Mouse (Mus musculus) E14TG2a.4 (cell line): ENCODE data around the gene Donson.

ENCODE experiments used
- H3K27me3 ChIP-seq: 2 replicates; pipeline ENCODE4 v1.6.1; 2014; ENCODE audit warnings: low read length, control low read depth; ENCODE audit not compliant: insufficient read depth
- H3K36me3 ChIP-seq: 2 replicates; pipeline ENCODE4 v1.6.1; 2014; ENCODE audit warnings: low read length, control low read depth; ENCODE audit not compliant: insufficient read depth
- H3K4me1 ChIP-seq: replicated peaks from 2 replicates; pipeline ENCODE4 v1.6.1; 2014; ENCODE audit warnings: low read depth, low read length, control low read depth
- H3K4me3 ChIP-seq: replicated peaks from 2 replicates; pipeline ENCODE4 v1.5.1; 2014; ENCODE audit warnings: mild to moderate bottlenecking, low read length
- H3K9me3 ChIP-seq: 2 replicates; pipeline ENCODE4 v1.6.1; 2014; ENCODE audit warnings: low read length, control low read depth
- CTCF ChIP-seq: conservative IDR thresholded peaks from 2 replicates; pipeline ENCODE4 v1.5.1; 2014; ENCODE audit warnings: low read length
- NANOG ChIP-seq: IDR thresholded peaks from 2 replicates; pipeline ENCODE4 v1.6.1; 2014; ENCODE audit warnings: borderline replicate concordance, low read length, mixed read lengths
- POU5F1 ChIP-seq: IDR thresholded peaks from 2 replicates; pipeline ENCODE4 v1.6.1; 2014; ENCODE audit warnings: low read length, borderline replicate concordance

Gene Donson

DNA sequence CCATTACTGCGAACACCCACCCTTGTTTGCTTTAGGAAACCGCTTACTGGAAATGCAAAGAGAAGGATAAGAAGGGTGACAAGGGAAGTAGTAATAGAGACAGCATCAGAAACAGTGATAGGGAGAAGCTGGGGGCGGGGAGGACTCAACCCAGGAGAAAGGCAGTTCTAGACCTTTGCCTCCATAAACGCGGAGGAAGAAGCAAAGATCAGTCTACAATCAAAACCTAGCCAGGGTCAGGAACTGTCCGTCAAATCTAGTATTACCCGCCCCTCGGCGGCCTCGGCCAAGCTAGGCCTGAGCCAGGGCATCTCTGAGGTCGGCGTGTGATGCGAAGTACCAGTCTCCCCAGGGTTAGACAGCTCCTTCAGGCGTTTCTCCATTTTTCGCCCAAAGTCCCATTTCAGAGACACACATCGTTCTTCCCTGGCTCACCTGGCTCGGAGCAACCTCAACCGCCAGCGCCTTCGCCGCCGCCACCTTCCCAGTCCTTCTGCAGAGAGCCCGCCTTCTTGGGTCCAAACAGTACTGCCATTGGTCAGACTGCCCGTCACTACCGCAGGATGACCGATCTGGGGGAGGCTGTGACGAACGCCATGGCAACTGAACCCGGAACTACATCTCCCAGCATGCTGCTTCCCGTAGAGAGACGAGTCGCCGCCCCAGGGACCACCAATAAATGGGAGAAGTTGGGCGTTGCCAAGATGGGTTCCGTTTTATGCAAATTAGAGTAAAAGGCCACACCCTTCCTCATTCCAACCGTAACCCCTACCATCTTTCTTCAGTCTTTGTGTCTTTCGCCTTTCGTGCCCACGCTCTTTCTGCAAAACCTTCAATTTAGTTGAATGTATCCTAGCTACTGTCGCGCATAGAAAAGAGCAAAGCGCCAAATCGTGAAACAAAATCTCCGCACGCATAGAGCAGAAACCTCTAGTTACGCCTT, 39.8 kb upstream of the Donson start, which contains the start of gene Cryzl1:
Cryzl1 (minus strand) TSS at position 853 of the 943 bp plus-strand sequence.
- H3K4me1 ChIP-seq, result peaks cover 55% of the 10 kb centered on the region
- H3K4me3 ChIP-seq, result peak within 1 kb of the TSS; percentile 89
- no peaks in the 10 kb centered on the region for H3K9me3 ChIP-seq
- H3K27me3 ChIP-seq, result peaks cover 13% of the 10 kb centered on the region
- H3K36me3 ChIP-seq, result peaks cover 24% of the 10 kb centered on the region
- TF ChIP-seq POU5F1 (no peak), CTCF (no peak), NANOG (no peak)

DNA sequence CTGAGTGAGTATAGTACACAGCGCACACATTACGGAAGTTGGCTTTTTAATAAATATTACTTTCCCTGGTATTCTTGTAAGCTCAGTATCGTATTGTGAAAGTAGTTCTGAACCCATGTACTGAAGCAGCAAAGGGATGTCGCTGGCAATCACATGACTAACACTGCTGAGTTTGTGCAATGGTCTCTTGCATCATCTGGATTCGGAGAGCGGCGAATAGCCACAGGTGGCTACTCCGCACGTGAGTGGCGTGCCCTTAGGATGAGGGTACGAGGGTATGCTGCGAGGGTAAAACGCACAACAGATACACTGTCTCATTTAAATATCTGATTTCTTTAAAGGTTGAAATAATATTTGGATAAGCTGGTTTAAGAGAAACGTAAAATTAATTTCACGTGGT, 38.9 kb upstream of the Donson start:
- Histone ChIP-seq H3K4me3 (peak overlapping the region; percentile 89), H3K36me3 (peaks cover 24% of the 10 kb centered on the region), H3K27me3 (peaks cover 13% of the 10 kb centered on the region), H3K9me3 (no peaks in the 10 kb centered on the region), H3K4me1 (peaks cover 55% of the 10 kb centered on the region)
- TF ChIP-seq POU5F1 (no peak), CTCF (no peak), NANOG (no peak)

DNA sequence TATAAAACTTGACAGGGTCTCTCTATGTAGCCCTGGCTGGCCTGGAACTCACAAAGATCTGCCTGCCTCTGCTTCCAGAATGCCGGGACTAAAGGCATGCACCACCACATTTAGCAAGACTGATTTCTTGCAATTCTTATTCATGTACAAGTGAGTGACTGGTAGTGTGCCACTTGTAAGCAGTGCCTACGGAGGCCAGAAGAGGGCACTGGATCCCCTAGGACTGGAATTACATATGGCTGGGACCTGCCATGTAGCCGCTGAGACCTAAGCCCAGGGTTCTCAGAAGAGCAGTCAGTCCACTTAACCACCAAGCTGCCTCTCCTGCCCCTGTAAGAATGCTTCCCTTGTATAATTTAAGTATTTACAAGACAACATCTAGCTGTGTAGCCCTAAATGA, 35.7 kb upstream of the Donson start:
- no peak for TF ChIP-seq POU5F1
- peak; percentile 71 for TF ChIP-seq CTCF
- no peak for TF ChIP-seq NANOG
- H3K9me3 ChIP-seq, result no peaks in the 10 kb centered on the region
- no peak overlapping the region for H3K4me3 ChIP-seq
- no peaks in the 10 kb centered on the region for H3K27me3 ChIP-seq
- H3K36me3 ChIP-seq, result peaks cover 27% of the 10 kb centered on the region
- H3K4me1 ChIP-seq, result peaks cover 61% of the 10 kb centered on the region

- Histone ChIP-seq H3K4me3 (no peak overlapping the region), H3K9me3 (peaks cover 6% of the 10 kb centered on the region), H3K4me1 (peaks cover 30% of the 10 kb centered on the region), H3K27me3 (no peaks in the 10 kb centered on the region), H3K36me3 (peaks cover 40% of the 10 kb centered on the region)
- TF ChIP-seq NANOG (no peak), CTCF (no peak), POU5F1 (no peak)
Measured at GRCm38 (mm10) chr16:91717399-91717798, 28.8 kb upstream of the Donson start.

DNA sequence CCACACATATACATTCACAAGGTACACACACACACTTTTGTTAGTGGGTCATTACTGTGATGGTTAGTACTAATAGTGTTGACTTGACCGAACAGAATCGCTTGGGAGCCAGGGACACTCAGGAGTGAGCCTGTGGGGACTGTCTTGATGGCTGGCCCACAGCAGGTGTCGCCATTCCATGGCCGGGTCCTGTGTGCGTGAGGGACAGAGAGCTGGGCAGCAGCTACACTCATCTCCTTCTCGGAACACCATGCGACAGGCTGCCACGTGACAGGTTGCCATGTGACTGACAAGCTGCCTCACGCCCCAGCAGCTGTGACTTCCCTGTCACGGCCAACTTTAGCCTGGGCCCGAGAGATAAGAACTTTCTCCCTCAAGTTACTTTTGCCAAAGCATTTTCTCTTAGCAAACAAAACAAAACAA, 28.4 kb upstream of the Donson start:
- H3K9me3 ChIP-seq, result peaks cover 10% of the 10 kb centered on the region
- no peak for TF ChIP-seq POU5F1
- no peak for TF ChIP-seq CTCF
- no peak for TF ChIP-seq NANOG
- H3K36me3 ChIP-seq, result peaks cover 45% of the 10 kb centered on the region
- H3K4me1 ChIP-seq, result peaks cover 30% of the 10 kb centered on the region
- no peaks in the 10 kb centered on the region for H3K27me3 ChIP-seq
- no peak overlapping the region for H3K4me3 ChIP-seq

- TF ChIP-seq NANOG (no peak), CTCF (no peak), POU5F1 (no peak)
- Histone ChIP-seq H3K27me3 (no peaks in the 10 kb centered on the region), H3K4me3 (0 out of 2 replicates have a peak overlapping the region, but pooled peaks have one; percentile 3), H3K4me1 (no peaks in the 10 kb centered on the region), H3K9me3 (peaks cover 48% of the 10 kb centered on the region), H3K36me3 (peaks cover 81% of the 10 kb centered on the region)
Measured at GRCm38 (mm10) chr16:91710241-91710640, 21.7 kb upstream of the Donson start.

GRCm38 (mm10) chr16:91704603-91705340, 16.2 kb upstream of the Donson start:
- TF ChIP-seq NANOG, result no peak
- no peak for TF ChIP-seq CTCF
- TF ChIP-seq POU5F1, result no peak
- Histone ChIP-seq H3K4me3 (no peak overlapping the region), H3K9me3 (peaks cover 16% of the 10 kb centered on the region), H3K27me3 (no peaks in the 10 kb centered on the region), H3K36me3 (peaks cover 46% of the 10 kb centered on the region), H3K4me1 (peaks cover 22% of the 10 kb centered on the region)

DNA sequence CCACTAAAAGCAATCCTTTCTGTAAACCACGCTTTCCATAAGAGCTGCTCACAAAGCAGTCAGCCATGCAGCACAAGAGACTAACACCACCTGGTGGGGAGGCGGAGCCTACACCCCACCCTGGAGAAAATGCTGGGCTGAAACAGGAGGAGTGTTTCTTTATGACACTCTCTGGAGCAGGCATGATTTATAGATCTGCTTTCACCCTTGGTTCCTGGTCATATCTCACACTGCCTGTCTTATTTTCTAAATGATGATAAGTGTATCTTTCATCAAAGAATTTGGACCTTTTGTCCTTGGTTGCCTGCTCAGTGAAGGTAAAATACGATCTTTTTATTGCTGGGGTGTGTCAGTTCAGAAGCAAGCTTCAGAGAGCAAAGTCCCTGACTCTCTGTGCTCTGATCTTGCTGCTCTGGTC, 14.2 kb upstream of the Donson start:
- H3K27me3 ChIP-seq, result no peaks in the 10 kb centered on the region
- no peaks in the 10 kb centered on the region for H3K9me3 ChIP-seq
- peaks cover 49% of the 10 kb centered on the region for H3K36me3 ChIP-seq
- TF ChIP-seq CTCF, result no peak
- peaks cover 22% of the 10 kb centered on the region for H3K4me1 ChIP-seq
- no peak overlapping the region for H3K4me3 ChIP-seq
